Mouse (Mus musculus) liver, embryonic 12.5 days (tissue): ENCODE results near the gene Dvl1. TPM values are rescaled to one million over a fixed set of nuclear protein-coding genes. Genes with fewer than 3 reads are reported as not detected.

Source experiments
- ATAC-seq: fragments of 200-750 bp; cut with Nextera tagmentation; 2 replicates; pipeline ENCODE4 v1.8.0; 2017; ENCODE audit warnings: moderate number of reproducible peaks, mild to moderate bottlenecking, moderate library complexity
- H3K27ac ChIP-seq: fragments of 300-500 bp; sonication (generic); 2 replicates; pipeline ENCODE4 v1.5.1; 2016; ENCODE audit warnings: mild to moderate bottlenecking
- H3K27me3 ChIP-seq: fragments of 300-500 bp; sonication (generic); replicated peaks from 2 replicates; pipeline ENCODE4 v1.6.1; 2016; ENCODE audit warnings: mild to moderate bottlenecking, moderate library complexity
- H3K36me3 ChIP-seq: fragments of 300-500 bp; sonication (generic); 2 replicates; pipeline ENCODE4 v1.6.1; 2016; ENCODE audit warnings: mild to moderate bottlenecking, moderate library complexity
- H3K4me1 ChIP-seq: fragments of 300-500 bp; sonication (generic); 2 replicates; pipeline ENCODE4 v1.6.1; 2016
- H3K4me2 ChIP-seq: fragments of 300-500 bp; sonication (generic); 2 replicates; pipeline ENCODE4 v1.6.1; 2016; ENCODE audit warnings: mild to moderate bottlenecking, moderate library complexity
- H3K4me3 ChIP-seq: fragments of 300-500 bp; sonication (generic); 2 replicates; pipeline ENCODE4 v1.5.1; 2016; ENCODE audit warnings: mild to moderate bottlenecking, moderate library complexity
- H3K9ac ChIP-seq: fragments of 300-500 bp; sonication (generic); 2 replicates; pipeline ENCODE4 v1.6.1; 2016; ENCODE audit warnings: mild to moderate bottlenecking, moderate library complexity
- H3K9me3 ChIP-seq: fragments of 300-500 bp; sonication (generic); replicated peaks from 2 replicates; pipeline ENCODE4 v1.6.1; 2016; ENCODE audit warnings: mild to moderate bottlenecking, moderate library complexity
- WGBS: fragments of 180-500 bp; shearing (Covaris S2); methylation state at CpG from one replicate; pipeline ENCODE4 v1.1.7; 2016; ENCODE audit not compliant: insufficient replicate concordance; 5-methylcytosine and 5-hydroxymethylcytosine counted together
- polyA plus RNA-seq: library from polyadenylated mRNA; unstranded; fragments of >200 nt; fragmentation: Nextera tagmentation; extraction: Ambion mirVana; gene quantifications from 2 replicates; pipeline ENCODE4 v1.2.1, GENCODE M21; 2016

Gene Dvl1
- polyA plus RNA-seq, 1 experiment from 2014 or later, result 10.7 TPM

DNA sequence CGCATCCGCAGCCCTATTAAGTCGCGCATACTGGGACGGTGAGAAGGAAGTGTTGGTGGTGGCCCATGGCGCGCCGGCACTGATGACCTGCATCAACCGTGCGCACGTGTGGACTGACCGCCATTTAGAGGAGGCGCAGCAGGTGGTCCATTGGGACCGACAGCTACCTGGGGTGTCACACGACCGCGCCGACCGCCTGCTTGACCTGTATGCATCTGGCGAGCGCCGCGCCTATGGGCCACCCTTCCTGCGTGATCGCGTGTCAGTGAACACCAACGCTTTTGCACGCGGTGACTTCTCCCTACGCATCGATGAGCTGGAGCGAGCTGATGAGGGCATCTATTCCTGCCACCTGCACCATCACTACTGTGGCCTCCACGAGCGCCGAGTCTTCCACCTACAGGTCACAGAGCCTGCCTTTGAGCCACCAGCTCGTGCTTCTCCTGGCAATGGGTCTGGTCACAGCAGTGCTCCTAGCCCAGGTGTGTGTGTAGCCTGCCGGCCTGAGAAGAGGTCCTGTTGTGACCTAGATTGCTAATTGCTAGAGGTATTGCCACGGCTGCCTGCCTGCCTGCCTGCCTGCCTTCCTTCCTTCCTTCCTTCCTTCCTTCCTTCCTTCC is 5.4 kb upstream of the Dvl1 start:
- WGBS, result 39% methylated on average over 38 of the region's 38 CpGs
- Histone ChIP-seq H3K9me3 (no peaks in the 10 kb centered on the region), H3K27me3 (peaks cover 51% of the 10 kb centered on the region), H3K4me1 (peaks cover 46% of the 10 kb centered on the region), H3K27ac (no peak overlapping the region), H3K4me3 (peak overlapping the region; percentile 66), H3K9ac (no peak overlapping the region), H3K4me2 (peak overlapping the region; percentile 95), H3K36me3 (no peaks in the 10 kb centered on the region)
- ATAC-seq, result peak; percentile 1; the same call in 1 of the 2 replicates

DNA sequence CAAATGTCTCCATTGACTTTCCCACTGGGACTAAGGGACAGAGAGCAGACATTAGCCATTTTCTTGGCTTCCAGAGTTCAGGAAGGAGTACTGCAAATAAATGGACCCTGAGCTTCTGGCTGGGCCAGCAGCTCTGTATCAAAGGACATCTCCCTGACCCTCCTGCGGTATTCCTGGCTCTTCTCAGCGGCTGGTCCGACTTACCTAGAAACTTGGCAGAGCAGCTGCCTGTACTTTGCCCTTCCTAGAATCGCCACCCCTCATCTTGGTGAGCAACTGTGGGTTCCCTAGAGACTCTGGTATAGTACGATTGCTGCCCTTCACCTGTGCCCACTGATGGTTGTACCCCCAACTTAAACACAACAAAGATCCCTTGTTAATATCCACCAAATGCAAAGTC is 4.0 kb upstream of the Dvl1 start:
- Histone ChIP-seq H3K36me3 (no peaks in the 10 kb centered on the region), H3K27me3 (peaks cover 51% of the 10 kb centered on the region)
- WGBS, result 73% methylated on average over 5 of the region's 5 CpGs

GRCm38 (mm10) chr4:155847591-155848352 is 570 bp downstream of the Dvl1 start:
- peaks cover 15% of the 10 kb centered on the region for H3K27me3 ChIP-seq
- H3K4me3 ChIP-seq, result peak overlapping the region; percentile 90
- peak overlapping the region; percentile 99 for H3K4me2 ChIP-seq
- H3K4me1 ChIP-seq, result peaks cover 42% of the 10 kb centered on the region
- H3K27ac ChIP-seq, result peak overlapping the region; percentile 81
- peak overlapping the region; percentile 91 for H3K9ac ChIP-seq
- no peaks in the 10 kb centered on the region for H3K9me3 ChIP-seq
- 2% methylated on average over 61 of the region's 69 CpGs for WGBS
- ATAC-seq, result peak; percentile 70
- H3K36me3 ChIP-seq, result no peaks in the 10 kb centered on the region

More for the DNA sequence above, 4.0 kb upstream of the Dvl1 start:
- H3K27ac ChIP-seq, result no peak overlapping the region
- no peak overlapping the region for H3K4me3 ChIP-seq
- ATAC-seq, result no peak
- no peak overlapping the region for H3K4me2 ChIP-seq
- H3K9ac ChIP-seq, result no peak overlapping the region
- H3K4me1 ChIP-seq, result peaks cover 45% of the 10 kb centered on the region
- H3K9me3 ChIP-seq, result no peaks in the 10 kb centered on the region

DNA sequence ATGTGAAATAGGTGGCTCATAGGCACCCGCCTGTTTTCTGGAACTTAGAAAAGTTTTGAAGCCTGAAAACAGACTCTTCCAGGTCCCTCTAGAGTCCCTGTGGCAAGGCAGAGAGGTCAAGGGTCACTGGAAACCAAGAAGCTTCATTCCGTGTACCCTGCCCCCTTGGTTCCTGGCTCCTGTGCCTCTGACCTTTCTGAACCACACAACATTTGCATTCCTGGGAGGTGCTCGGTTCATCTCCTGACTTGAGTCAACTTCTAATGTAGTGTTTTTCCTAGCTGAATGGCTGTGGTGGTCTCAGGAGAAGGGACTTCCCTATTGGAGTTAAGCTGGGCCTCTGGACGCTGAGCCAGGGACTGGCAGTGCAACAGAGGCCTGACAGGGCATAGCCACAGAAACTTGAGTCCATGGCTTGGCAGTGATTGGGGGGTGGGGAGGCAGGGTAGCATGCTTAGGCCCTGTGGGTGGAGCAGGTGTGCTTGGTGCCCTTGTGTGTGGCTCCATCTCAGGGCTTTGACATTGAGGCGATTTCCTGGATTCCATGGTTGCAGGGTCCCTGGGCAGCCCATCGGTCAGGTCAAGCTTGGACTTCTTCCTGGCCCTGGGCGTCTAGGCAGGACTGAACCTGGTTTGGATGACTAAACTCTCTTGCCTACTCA is 1.4 kb downstream of the Dvl1 start:
- Histone ChIP-seq H3K4me3 (peak overlapping the region; percentile 90), H3K27ac (no peak overlapping the region), H3K4me2 (peak overlapping the region; percentile 99), H3K4me1 (peaks cover 42% of the 10 kb centered on the region), H3K36me3 (peaks cover 5% of the 10 kb centered on the region), H3K9me3 (no peaks in the 10 kb centered on the region), H3K27me3 (peaks cover 7% of the 10 kb centered on the region), H3K9ac (peak overlapping the region; percentile 91)
- ATAC-seq, result no peak
- WGBS, result 60% methylated on average over 7 of the region's 7 CpGs

- H3K4me1 ChIP-seq, result peaks cover 42% of the 10 kb centered on the region
- H3K4me2 ChIP-seq, result peak overlapping the region; percentile 99
- no peak for ATAC-seq
- WGBS, result 74% methylated on average over 2 of the region's 2 CpGs
- H3K4me3 ChIP-seq, result no peak overlapping the region
- peaks cover 14% of the 10 kb centered on the region for H3K36me3 ChIP-seq
- H3K9ac ChIP-seq, result no peak overlapping the region
- H3K9me3 ChIP-seq, result no peaks in the 10 kb centered on the region
- H3K27ac ChIP-seq, result no peak overlapping the region
- H3K27me3 ChIP-seq, result 0 out of 2 replicates have a peak, but pooled peaks cover 5% of the 10 kb centered on the region
Observed at GRCm38 (mm10) chr4:155849391-155849790, 2.2 kb downstream of the Dvl1 start.

GRCm38 (mm10) chr4:155849792-155850451 is 2.7 kb downstream of the Dvl1 start:
- Histone ChIP-seq H3K4me3 (no peak overlapping the region), H3K4me1 (peaks cover 42% of the 10 kb centered on the region), H3K36me3 (peaks cover 19% of the 10 kb centered on the region), H3K27ac (no peak overlapping the region), H3K27me3 (0 out of 2 replicates have a peak, but pooled peaks cover 5% of the 10 kb centered on the region), H3K4me2 (peak overlapping the region; percentile 99; the same call in 1 of the 2 replicates), H3K9me3 (no peaks in the 10 kb centered on the region), H3K9ac (no peak overlapping the region)
- no peak for ATAC-seq
- 73% methylated on average over 3 of the region's 3 CpGs for WGBS

DNA sequence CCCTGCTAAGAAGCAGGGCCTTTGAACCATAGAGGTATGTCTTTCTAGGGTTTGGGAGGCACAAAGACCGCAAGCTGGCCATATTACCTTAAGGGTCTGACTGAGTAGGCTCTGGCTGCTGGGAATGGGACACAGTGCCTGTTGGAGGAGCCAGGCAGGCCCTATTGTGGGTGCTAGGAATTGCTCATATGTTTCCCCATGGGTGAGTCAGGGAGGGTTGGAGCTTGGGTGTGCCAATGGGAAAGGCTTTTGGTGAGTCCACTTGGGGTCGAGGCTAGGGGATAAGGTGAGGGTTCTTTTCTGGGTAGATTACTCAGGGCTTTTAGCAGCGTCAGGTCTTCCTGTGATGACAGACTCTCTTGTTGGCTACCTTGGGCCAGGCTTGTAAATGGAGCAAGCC is 4.2 kb downstream of the Dvl1 start:
- H3K27ac ChIP-seq, result no peak overlapping the region
- H3K4me1 ChIP-seq, result peaks cover 53% of the 10 kb centered on the region
- H3K36me3 ChIP-seq, result peaks cover 33% of the 10 kb centered on the region
- no peak overlapping the region for H3K9ac ChIP-seq
- no peak overlapping the region for H3K4me3 ChIP-seq
- ATAC-seq, result no peak
- H3K4me2 ChIP-seq, result no peak overlapping the region
- WGBS, result 86% methylated on average over 3 of the region's 3 CpGs
- no peaks in the 10 kb centered on the region for H3K9me3 ChIP-seq
- H3K27me3 ChIP-seq, result no peaks in the 10 kb centered on the region

DNA sequence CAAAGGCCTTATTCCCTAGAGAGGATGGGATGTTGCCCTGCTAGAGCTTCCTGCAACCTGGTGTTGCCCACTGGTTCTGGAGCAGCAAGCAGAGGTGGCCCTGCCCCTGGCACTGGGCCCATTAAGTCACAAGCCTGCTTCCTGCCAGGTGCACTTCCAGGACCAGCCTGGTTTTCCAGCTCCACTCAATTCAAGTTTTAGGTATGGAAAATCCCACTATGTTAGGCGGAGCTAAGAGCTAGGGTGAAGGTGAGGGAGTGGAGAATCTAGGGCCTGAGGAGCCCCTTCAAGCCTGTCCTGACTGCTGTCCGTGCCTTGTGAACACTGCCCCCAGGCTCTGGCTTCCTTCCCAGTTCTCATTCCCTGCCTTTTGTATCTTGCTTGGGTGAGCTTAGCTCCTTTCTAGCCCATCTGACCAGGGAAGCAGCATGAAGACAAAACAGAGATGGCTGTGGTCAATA is 4.8 kb downstream of the Dvl1 start:
- 73% methylated on average over 2 of the region's 2 CpGs for WGBS
- Histone ChIP-seq H3K4me1 (peaks cover 53% of the 10 kb centered on the region), H3K27ac (no peak overlapping the region), H3K4me3 (no peak overlapping the region), H3K36me3 (peaks cover 40% of the 10 kb centered on the region), H3K4me2 (no peak overlapping the region), H3K9me3 (no peaks in the 10 kb centered on the region), H3K9ac (no peak overlapping the region), H3K27me3 (no peaks in the 10 kb centered on the region)
- ATAC-seq, result no peak

GRCm38 (mm10) chr4:155853421-155853820 is 6.2 kb downstream of the Dvl1 start:
- Histone ChIP-seq H3K27ac (no peak overlapping the region), H3K9me3 (no peaks in the 10 kb centered on the region), H3K4me1 (peaks cover 49% of the 10 kb centered on the region), H3K4me3 (no peak overlapping the region), H3K36me3 (peaks cover 54% of the 10 kb centered on the region), H3K4me2 (no peak overlapping the region), H3K9ac (no peak overlapping the region), H3K27me3 (no peaks in the 10 kb centered on the region)
- 80% methylated on average over 9 of the region's 9 CpGs for WGBS
- no peak for ATAC-seq

DNA sequence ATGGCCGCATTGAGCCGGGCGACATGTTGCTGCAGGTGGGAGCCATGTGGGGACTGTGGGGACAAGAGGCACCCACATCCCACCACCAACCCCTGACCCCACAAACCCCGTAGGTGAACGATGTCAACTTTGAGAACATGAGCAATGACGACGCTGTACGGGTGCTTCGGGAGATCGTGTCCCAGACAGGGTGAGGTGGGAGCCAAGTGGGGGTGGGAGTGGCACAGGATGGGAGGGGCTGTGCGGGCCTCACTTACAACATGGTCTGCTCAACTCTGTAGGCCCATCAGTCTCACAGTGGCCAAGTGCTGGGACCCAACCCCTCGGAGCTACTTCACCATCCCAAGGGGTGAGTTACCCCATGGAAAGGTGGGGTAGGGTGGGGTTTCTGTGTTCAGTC is 7.8 kb downstream of the Dvl1 start:
- H3K4me2 ChIP-seq, result no peak overlapping the region
- no peak overlapping the region for H3K27ac ChIP-seq
- H3K36me3 ChIP-seq, result peaks cover 68% of the 10 kb centered on the region
- H3K4me1 ChIP-seq, result peaks cover 33% of the 10 kb centered on the region
- H3K27me3 ChIP-seq, result no peaks in the 10 kb centered on the region
- no peak for ATAC-seq
- H3K4me3 ChIP-seq, result no peak overlapping the region
- 93% methylated on average over 12 of the region's 12 CpGs for WGBS
- H3K9ac ChIP-seq, result no peak overlapping the region
- no peaks in the 10 kb centered on the region for H3K9me3 ChIP-seq

GRCm38 (mm10) chr4:155856071-155856470 is 8.9 kb downstream of the Dvl1 start:
- no peak overlapping the region for H3K4me3 ChIP-seq
- peaks cover 24% of the 10 kb centered on the region for H3K4me1 ChIP-seq
- no peak for ATAC-seq
- H3K27me3 ChIP-seq, result no peaks in the 10 kb centered on the region
- peaks cover 79% of the 10 kb centered on the region for H3K36me3 ChIP-seq
- 80% methylated on average over 12 of the region's 12 CpGs for WGBS
- no peaks in the 10 kb centered on the region for H3K9me3 ChIP-seq
- H3K27ac ChIP-seq, result no peak overlapping the region
- H3K4me2 ChIP-seq, result peak overlapping the region; percentile 26; the same call in 1 of the 2 replicates
- no peak overlapping the region for H3K9ac ChIP-seq
